Mouse (Mus musculus) spleen, adult 2 months (tissue): Measurements from ENCODE around the gene Ppef2.

Experiments
- CTCF ChIP-seq: fragments of 200-500 bp; IDR thresholded peaks from 2 replicates; pipeline ENCODE4 v1.5.1; 2011; ENCODE audit warnings: mild to moderate bottlenecking, inconsistent platforms; ENCODE audit not compliant: insufficient read depth, insufficient read length, insufficient replicate concordance; ENCODE audit errors: extremely low read depth
- POLR2A ChIP-seq: fragments of 200-500 bp; IDR thresholded peaks from 2 replicates; pipeline ENCODE4 v1.6.1; 2011; ENCODE audit warnings: low read depth, low read length, inconsistent platforms

DNA sequence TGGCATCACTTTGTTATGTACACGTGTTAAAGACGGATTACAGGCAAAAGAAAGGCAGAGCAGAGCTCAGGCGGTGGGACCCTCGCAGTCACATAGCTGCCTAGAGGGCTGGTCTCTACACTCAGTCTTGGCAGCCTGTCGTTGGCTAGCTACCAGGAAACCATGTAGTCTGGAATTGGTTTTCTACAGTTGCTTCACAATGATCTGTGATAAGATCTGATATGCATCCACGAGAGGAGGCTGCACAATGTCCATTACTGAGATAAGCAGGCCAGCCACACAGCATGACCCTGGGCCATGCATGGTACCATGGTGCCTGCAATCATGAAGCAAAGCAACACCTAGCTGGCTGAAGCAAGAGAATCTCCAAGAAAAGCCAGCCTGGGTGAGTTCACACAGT is 31.8 kb upstream of the Ppef2 start:
- TF ChIP-seq POLR2A (no peak), CTCF (no peak)
